Mouse (Mus musculus) spleen, postnatal 4 days (tissue): ENCODE measurements around the gene Zfp786.
A peak's percentile ranks its signal among the peaks of the same experiment; 100 is the strongest.
"Not testable (repeated sequence)": the region's sequence is repeated elsewhere in the genome, so short reads cannot be mapped to it uniquely, and the experiment has no call there.

Source experiments
- DNase-seq, 2 experiments: peaks; one replicate each; pipeline ENCODE4 v3.0.0; 2022; ENCODE audit warnings: low spot score in 2 of 2

The Zfp786 gene

GRCm38 (mm10) chr6:47830104-47831078 lies at the start of gene Zfp786:
Gene Zfp786 (minus strand): TSS chr6:47830867.
- peak; percentile 92 to 99 for DNase-seq

GRCm38 (mm10) chr6:47880166-47880565 lies 49.5 kb upstream of the Zfp786 start:
- peak in 1 of 2 experiments; percentile 60 for DNase-seq

GRCm38 (mm10) chr6:47879049-47879716 lies 48.5 kb upstream of the Zfp786 start:
- no peak for DNase-seq

GRCm38 (mm10) chr6:47878593-47878992 lies 47.9 kb upstream of the Zfp786 start:
- no peak for DNase-seq

GRCm38 (mm10) chr6:47878133-47878514 lies 47.5 kb upstream of the Zfp786 start:
- peak in 1 of 2 experiments; percentile 15 for DNase-seq

GRCm38 (mm10) chr6:47877461-47878132 lies 46.9 kb upstream of the Zfp786 start:
- peak; percentile 86 to 92 for DNase-seq

- no peak for DNase-seq
Observed at GRCm38 (mm10) chr6:47877058-47877457, 46.4 kb upstream of the Zfp786 start, which contains the start of gene Zfp282. Gene Zfp282 (plus strand): TSS chr6:47877204.

GRCm38 (mm10) chr6:47872266-47872665 lies 41.6 kb upstream of the Zfp786 start:
- DNase-seq, result no peak

- DNase-seq, result not testable (repeated sequence)
Observed at GRCm38 (mm10) chr6:47857729-47858128, 27.1 kb upstream of the Zfp786 start.

GRCm38 (mm10) chr6:47857241-47857640 lies 26.6 kb upstream of the Zfp786 start:
- no peak for DNase-seq

GRCm38 (mm10) chr6:47845779-47846178 lies 15.1 kb upstream of the Zfp786 start:
- no peak for DNase-seq

GRCm38 (mm10) chr6:47842337-47842736 lies 11.7 kb upstream of the Zfp786 start:
- DNase-seq, result no peak

GRCm38 (mm10) chr6:47841831-47842230 lies 11.2 kb upstream of the Zfp786 start:
- DNase-seq, result no peak

- no peak for DNase-seq
Observed at GRCm38 (mm10) chr6:47841077-47841476, 10.4 kb upstream of the Zfp786 start.

- no peak for DNase-seq
Observed at GRCm38 (mm10) chr6:47837630-47838029, 7.0 kb upstream of the Zfp786 start.

- DNase-seq, result peak; percentile 58 to 81
Observed at GRCm38 (mm10) chr6:47835984-47836521, 5.4 kb upstream of the Zfp786 start.

- peak; percentile 96 to 100 for DNase-seq
Observed at GRCm38 (mm10) chr6:47835482-47835983, 4.9 kb upstream of the Zfp786 start, which contains the start of gene Zfp398. Gene Zfp398 (plus strand): TSS chr6:47835661.

- DNase-seq, result no peak
Observed at GRCm38 (mm10) chr6:47832220-47832619, 1.6 kb upstream of the Zfp786 start.

GRCm38 (mm10) chr6:47828950-47829349 lies 1.7 kb downstream of the Zfp786 start:
- DNase-seq, result no peak

GRCm38 (mm10) chr6:47827462-47827861 lies 3.2 kb downstream of the Zfp786 start:
- no peak for DNase-seq

GRCm38 (mm10) chr6:47824241-47824640 lies 6.4 kb downstream of the Zfp786 start:
- no peak for DNase-seq
